Mouse (Mus musculus) heart, embryonic 11.5 days (tissue): ENCODE measurements around the gene Tent4a. TPM values are rescaled to one million over a fixed set of nuclear protein-coding genes. Genes with fewer than 3 reads are reported as not detected.

Source experiments
- ATAC-seq: fragments of 200-750 bp; cut with Nextera tagmentation; replicated peaks from 2 replicates; pipeline ENCODE4 v1.8.0; 2017; ENCODE audit warnings: moderate library complexity; ENCODE audit not compliant: insufficient number of reproducible peaks, low FRiP score, low TSS enrichment
- H3K27ac ChIP-seq: fragments of 300-500 bp; sonication (generic); 2 replicates; pipeline ENCODE4 v1.5.1; 2014; ENCODE audit warnings: mild to moderate bottlenecking, low read depth, low read length
- H3K27me3 ChIP-seq: fragments of 300-500 bp; sonication (generic); 2 replicates; pipeline ENCODE4 v1.6.1; 2014; ENCODE audit warnings: mild to moderate bottlenecking, low read length, mixed read lengths; ENCODE audit not compliant: control insufficient read depth, insufficient read depth
- H3K36me3 ChIP-seq: fragments of 300-500 bp; sonication (generic); 2 replicates; pipeline ENCODE4 v1.6.1; 2014; ENCODE audit warnings: mild to moderate bottlenecking, low read length, moderate library complexity, mixed read lengths; ENCODE audit not compliant: control insufficient read depth, insufficient read depth
- H3K4me1 ChIP-seq: fragments of 300-500 bp; sonication (generic); 2 replicates; pipeline ENCODE4 v1.6.1; 2014; ENCODE audit warnings: low read length; ENCODE audit not compliant: control insufficient read depth, insufficient read depth
- H3K4me2 ChIP-seq: fragments of 300-500 bp; sonication (generic); 2 replicates; pipeline ENCODE4 v1.6.1; 2014; ENCODE audit warnings: mild to moderate bottlenecking, moderate library complexity
- H3K4me3 ChIP-seq: fragments of 300-500 bp; sonication (generic); 2 replicates; pipeline ENCODE4 v1.5.1; 2014; ENCODE audit warnings: low read depth, low read length
- H3K9ac ChIP-seq: fragments of 300-500 bp; sonication (generic); 2 replicates; pipeline ENCODE4 v1.6.1; 2014; ENCODE audit warnings: mild to moderate bottlenecking, low read depth, low read length, moderate library complexity
- H3K9me3 ChIP-seq: fragments of 300-500 bp; sonication (generic); replicated peaks from 2 replicates; pipeline ENCODE4 v1.6.1; 2016; ENCODE audit warnings: low read length; ENCODE audit not compliant: control insufficient read depth
- WGBS: fragments of 180-500 bp; shearing (Covaris S2); extraction: QIAGEN DNeasy Blood & Tissue Kit; methylation state at CpG from one replicate; pipeline ENCODE4 v1.1.7; 2014; ENCODE audit not compliant: insufficient replicate concordance; 5-methylcytosine and 5-hydroxymethylcytosine counted together
- polyA plus RNA-seq: library from polyadenylated mRNA; unstranded; fragments of >200 nt; fragmentation: Nextera tagmentation; extraction: Ambion mirVana; gene quantifications from 2 replicates; pipeline ENCODE4 v1.2.1, GENCODE M21; 2014

Gene Tent4a
- polyA plus RNA-seq, 1 experiment from 2014 or later: 5.1 TPM

- no peaks in the 10 kb centered on the region for H3K36me3 ChIP-seq
- ATAC-seq: no peak
- no peaks in the 10 kb centered on the region for H3K9me3 ChIP-seq
- no peak overlapping the region for H3K4me3 ChIP-seq
- no peak overlapping the region for H3K4me2 ChIP-seq
- no peak overlapping the region for H3K9ac ChIP-seq
- WGBS: 60% methylated on average over 9 of the region's 9 CpGs
- H3K27ac ChIP-seq: no peak overlapping the region
- H3K4me1 ChIP-seq: no peaks in the 10 kb centered on the region
- H3K27me3 ChIP-seq: no peaks in the 10 kb centered on the region; the same call in 1 of the 2 replicates
These were observed 19.8 kb upstream of the Tent4a start for GRCm38 (mm10) chr13:69554255-69554654.

GRCm38 (mm10) chr13:69553024-69553423 is 18.6 kb upstream of the Tent4a start:
- Histone ChIP-seq H3K4me2 (no peak overlapping the region), H3K4me1 (no peaks in the 10 kb centered on the region), H3K27me3 (no peaks in the 10 kb centered on the region; the same call in 1 of the 2 replicates), H3K4me3 (no peak overlapping the region), H3K27ac (no peak overlapping the region), H3K36me3 (no peaks in the 10 kb centered on the region), H3K9ac (no peak overlapping the region), H3K9me3 (no peaks in the 10 kb centered on the region)
- 18% methylated on average over 5 of the region's 5 CpGs for WGBS
- ATAC-seq: no peak

GRCm38 (mm10) chr13:69550831-69551230 is 16.4 kb upstream of the Tent4a start:
- Histone ChIP-seq H3K27me3 (no peaks in the 10 kb centered on the region), H3K27ac (no peak overlapping the region), H3K4me1 (no peaks in the 10 kb centered on the region), H3K36me3 (no peaks in the 10 kb centered on the region), H3K9me3 (no peaks in the 10 kb centered on the region), H3K4me2 (no peak overlapping the region), H3K4me3 (no peak overlapping the region), H3K9ac (no peak overlapping the region)
- WGBS: 75% methylated on average over 2 of the region's 2 CpGs
- no peak for ATAC-seq

GRCm38 (mm10) chr13:69549980-69550379 is 15.6 kb upstream of the Tent4a start:
- WGBS: 39% methylated on average over 8 of the region's 8 CpGs

GRCm38 (mm10) chr13:69547488-69548180 is 13.2 kb upstream of the Tent4a start:
- Histone ChIP-seq H3K4me1 (peaks cover 16% of the 10 kb centered on the region), H3K27me3 (no peaks in the 10 kb centered on the region), H3K27ac (no peak overlapping the region), H3K36me3 (no peaks in the 10 kb centered on the region), H3K4me2 (no peak overlapping the region), H3K9me3 (no peaks in the 10 kb centered on the region), H3K9ac (no peak overlapping the region), H3K4me3 (no peak overlapping the region)
- WGBS: 52% methylated on average over 16 of the region's 16 CpGs
- ATAC-seq: no peak

More at GRCm38 (mm10) chr13:69549980-69550379, 15.6 kb upstream of the Tent4a start:
- no peaks in the 10 kb centered on the region for H3K36me3 ChIP-seq
- no peak overlapping the region for H3K9ac ChIP-seq
- no peak overlapping the region for H3K4me3 ChIP-seq
- no peaks in the 10 kb centered on the region for H3K27me3 ChIP-seq
- no peak for ATAC-seq
- H3K9me3 ChIP-seq: no peaks in the 10 kb centered on the region
- H3K4me2 ChIP-seq: no peak overlapping the region
- H3K4me1 ChIP-seq: no peaks in the 10 kb centered on the region
- no peak overlapping the region for H3K27ac ChIP-seq

- WGBS: 30% methylated on average over 3 of the region's 3 CpGs
- Histone ChIP-seq H3K27ac (no peak overlapping the region), H3K9me3 (no peaks in the 10 kb centered on the region), H3K9ac (no peak overlapping the region), H3K4me3 (no peak overlapping the region), H3K4me1 (peaks cover 22% of the 10 kb centered on the region), H3K36me3 (no peaks in the 10 kb centered on the region), H3K4me2 (no peak overlapping the region), H3K27me3 (no peaks in the 10 kb centered on the region)
- no peak for ATAC-seq
These were observed 10.6 kb upstream of the Tent4a start for GRCm38 (mm10) chr13:69545019-69545418.

GRCm38 (mm10) chr13:69543595-69543994 is 9.2 kb upstream of the Tent4a start:
- WGBS: 40% methylated on average over 12 of the region's 12 CpGs
- peak overlapping the region; percentile 10; the same call in 1 of the 2 replicates for H3K4me3 ChIP-seq
- H3K4me1 ChIP-seq: peaks cover 36% of the 10 kb centered on the region
- H3K27ac ChIP-seq: peak overlapping the region; percentile 55
- H3K4me2 ChIP-seq: peak overlapping the region; percentile 51
- no peaks in the 10 kb centered on the region for H3K9me3 ChIP-seq
- no peaks in the 10 kb centered on the region for H3K27me3 ChIP-seq
- peak; percentile 36; the same call in 1 of the 2 replicates for ATAC-seq
- peak overlapping the region; percentile 34; the same call in 1 of the 2 replicates for H3K9ac ChIP-seq
- H3K36me3 ChIP-seq: no peaks in the 10 kb centered on the region

- Histone ChIP-seq H3K4me2 (peak overlapping the region; percentile 51), H3K9ac (peak overlapping the region; percentile 34; the same call in 1 of the 2 replicates), H3K27ac (peak overlapping the region; percentile 55), H3K4me3 (no peak overlapping the region), H3K9me3 (no peaks in the 10 kb centered on the region), H3K27me3 (no peaks in the 10 kb centered on the region), H3K4me1 (peaks cover 43% of the 10 kb centered on the region), H3K36me3 (no peaks in the 10 kb centered on the region)
- WGBS: 52% methylated on average over 17 of the region's 17 CpGs
- 0 out of 2 replicates have a peak, but pooled peaks have one; percentile 25 for ATAC-seq
These were observed 8.3 kb upstream of the Tent4a start for GRCm38 (mm10) chr13:69542571-69543352.
